Mouse (Mus musculus) kidney, adult 2 months (tissue): ENCODE measurements at regions not wholly inside any gene's neighbourhood (a gene's known extent, or its start where the extent isn't known, plus 50 kb on each side); places are given as distances from the start of the nearest gene placed in this dataset.

Source experiments
- DNase-seq: peaks from one replicate; pipeline ENCODE4 v3.0.0; 2021
- H3K27ac ChIP-seq: fragments of 200-500 bp; 2 replicates; pipeline ENCODE4 v1.5.1; 2012; ENCODE audit warnings: low read depth, low read length, control low read depth, inconsistent platforms; ENCODE audit not compliant: insufficient read depth
- H3K27me3 ChIP-seq: fragments of 200-500 bp; replicated peaks from 2 replicates; pipeline ENCODE4 v1.6.1; 2012; ENCODE audit warnings: mild to moderate bottlenecking, moderate library complexity, low read length, inconsistent platforms; ENCODE audit not compliant: control insufficient read depth, insufficient read depth
- H3K36me3 ChIP-seq: fragments of 200-500 bp; 2 replicates; pipeline ENCODE4 v1.6.1; 2012; ENCODE audit warnings: mild to moderate bottlenecking, moderate library complexity, low read length, inconsistent platforms; ENCODE audit not compliant: control insufficient read depth, insufficient read depth
- H3K4me1 ChIP-seq: fragments of 200-500 bp; 2 replicates; pipeline ENCODE4 v1.6.1; 2011; ENCODE audit warnings: low read length; ENCODE audit not compliant: control insufficient read depth, insufficient read depth
- H3K4me3 ChIP-seq: fragments of 200-500 bp; 2 replicates; pipeline ENCODE4 v1.5.1; 2011; ENCODE audit warnings: mild to moderate bottlenecking, low read depth, low read length, control low read depth; ENCODE audit not compliant: insufficient read depth
- CTCF ChIP-seq: fragments of 200-500 bp; conservative IDR thresholded peaks from 2 replicates; pipeline ENCODE4 v1.5.1; 2011; ENCODE audit warnings: low read depth, mild to moderate bottlenecking, control low read depth, low read length, moderate library complexity, mixed read lengths; ENCODE audit not compliant: insufficient read depth, insufficient read length
- POLR2A ChIP-seq: fragments of 200-500 bp; IDR thresholded peaks from one replicate; pipeline ENCODE4 v1.6.1; 2011; ENCODE audit warnings: low read depth, low read length, control low read depth
- WGBS: fragments of 180-500 bp; shearing (Covaris S2); methylation state at CpG from one replicate; pipeline ENCODE4 v1.1.7; 2018; 5-methylcytosine and 5-hydroxymethylcytosine counted together

GRCm38 (mm10) chr2:133497071-133497470 is 54.9 kb upstream of the Bmp2 start:
- 90% methylated on average over 4 of the region's 4 CpGs for WGBS
- no peaks in the 10 kb centered on the region for H3K27me3 ChIP-seq
- no peak for DNase-seq

DNA sequence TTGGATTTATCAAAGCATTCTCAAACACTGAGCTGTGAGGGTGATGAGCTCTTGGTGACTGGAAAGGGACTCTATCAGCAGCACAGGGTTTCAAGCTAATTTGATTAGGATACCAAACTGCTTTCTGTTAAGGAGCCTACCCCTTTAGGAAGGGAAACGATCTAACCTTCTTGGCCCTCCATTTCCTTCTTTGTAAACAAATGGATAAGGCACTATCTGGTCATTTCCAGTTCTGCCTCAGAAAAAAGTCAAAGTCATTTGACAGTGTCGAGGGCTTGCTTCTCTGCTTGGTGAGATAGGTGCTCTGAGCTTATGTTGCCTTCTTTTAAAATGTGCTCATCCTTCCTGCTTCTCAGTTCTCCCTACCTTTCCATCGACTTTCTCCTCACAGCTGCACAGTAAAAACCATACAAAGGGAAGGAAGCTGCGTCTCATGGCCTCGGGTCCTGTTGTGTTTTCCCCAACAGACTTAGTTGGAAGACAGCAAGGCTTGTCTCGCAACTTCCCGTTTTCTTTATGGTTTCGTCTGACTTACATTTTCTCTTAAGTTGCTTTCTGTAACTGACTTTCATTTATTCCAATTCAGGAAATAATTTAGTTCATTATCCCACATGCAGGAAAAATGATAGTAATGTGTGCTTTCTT is 54.3 kb upstream of the Bmp2 start:
- no peaks in the 10 kb centered on the region for H3K27me3 ChIP-seq
- H3K36me3 ChIP-seq = no peaks in the 10 kb centered on the region
- DNase-seq = no peak
- no peak overlapping the region for H3K27ac ChIP-seq
- H3K4me3 ChIP-seq = no peak overlapping the region
- WGBS = 73% methylated on average over 8 of the region's 8 CpGs
- TF ChIP-seq POLR2A (no peak), CTCF (no peak)
- 0 out of 2 replicates have a peak, but pooled peaks cover 3% of the 10 kb centered on the region for H3K4me1 ChIP-seq

More at GRCm38 (mm10) chr2:133497071-133497470, 54.9 kb upstream of the Bmp2 start:
- Histone ChIP-seq H3K4me1 (0 out of 2 replicates have a peak, but pooled peaks cover 3% of the 10 kb centered on the region), H3K27ac (no peak overlapping the region), H3K36me3 (no peaks in the 10 kb centered on the region), H3K4me3 (no peak overlapping the region)
- TF ChIP-seq CTCF = no peak

- H3K27ac ChIP-seq = no peak overlapping the region
- DNase-seq = no peak
- H3K4me1 ChIP-seq = 0 out of 2 replicates have a peak, but pooled peaks cover 3% of the 10 kb centered on the region
- no peak overlapping the region for H3K4me3 ChIP-seq
- TF ChIP-seq POLR2A = no peak
- no peak for TF ChIP-seq CTCF
- 81% methylated on average over 2 of the region's 2 CpGs for WGBS
- H3K36me3 ChIP-seq = no peaks in the 10 kb centered on the region
- no peaks in the 10 kb centered on the region for H3K27me3 ChIP-seq
These were observed 53.8 kb upstream of the Bmp2 start for GRCm38 (mm10) chr2:133498186-133498571.

- Histone ChIP-seq H3K4me3 (no peak overlapping the region), H3K27me3 (no peaks in the 10 kb centered on the region), H3K36me3 (no peaks in the 10 kb centered on the region), H3K4me1 (0 out of 2 replicates have a peak, but pooled peaks cover 3% of the 10 kb centered on the region), H3K27ac (no peak overlapping the region)
- 46% methylated on average over 3 of the region's 3 CpGs for WGBS
- DNase-seq = peak; percentile 19
- no peak for TF ChIP-seq POLR2A
These were observed 53.2 kb upstream of the Bmp2 start for GRCm38 (mm10) chr2:133498717-133499143.

- H3K4me3 ChIP-seq = no peak overlapping the region
- no peak for DNase-seq
- 67% methylated on average over 3 of the region's 3 CpGs for WGBS
- H3K27me3 ChIP-seq = no peaks in the 10 kb centered on the region
- TF ChIP-seq CTCF = no peak
- no peak for TF ChIP-seq POLR2A
- no peaks in the 10 kb centered on the region for H3K36me3 ChIP-seq
- no peak overlapping the region for H3K27ac ChIP-seq
- H3K4me1 ChIP-seq = 0 out of 2 replicates have a peak, but pooled peaks cover 3% of the 10 kb centered on the region
These were observed 52.1 kb upstream of the Bmp2 start for GRCm38 (mm10) chr2:133499904-133500303.
